Mouse (Mus musculus) kidney, postnatal 4 days (tissue): Measurements from ENCODE around the gene Man2b1.

Experiments
- DNase-seq, 2 experiments: peaks; one replicate each; pipeline ENCODE4 v3.0.0; 2021; ENCODE audit warnings: mixed read lengths in 2 of 2

Man2b1 gene

DNA sequence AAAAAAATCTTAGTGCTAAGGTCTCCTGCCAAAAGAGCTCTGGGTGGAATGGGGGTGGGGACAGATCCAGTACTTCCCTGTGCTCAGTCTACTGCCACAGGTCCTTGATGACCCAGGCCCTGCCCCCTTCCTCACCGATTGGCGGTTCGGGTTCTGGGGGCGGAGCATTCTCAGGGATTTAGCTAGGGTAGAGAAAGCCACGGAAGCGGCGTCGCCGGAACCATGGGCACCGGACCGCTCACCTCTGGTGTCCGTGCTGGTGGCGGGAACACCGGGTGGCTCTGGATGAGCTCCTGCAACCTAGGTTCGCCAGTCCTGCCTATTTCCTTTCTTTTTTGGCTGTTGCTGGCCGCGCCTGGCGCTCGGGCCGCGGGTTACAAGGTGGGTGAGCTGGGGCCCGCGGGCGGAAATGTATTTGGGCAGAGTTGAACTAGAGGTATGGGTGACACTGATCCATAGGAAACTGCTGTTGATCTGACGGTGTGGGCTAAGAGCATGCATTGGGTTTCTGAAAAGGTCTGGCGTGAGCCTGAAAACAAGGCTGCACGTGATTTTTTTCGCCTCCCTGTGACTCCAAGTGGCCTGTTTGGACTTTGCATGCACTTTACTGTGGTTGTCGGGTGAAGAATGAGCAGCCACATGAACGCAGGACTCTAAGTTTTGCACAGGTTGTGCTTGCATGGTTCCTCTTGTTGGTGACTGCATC is at the start of gene Man2b1:
Gene Man2b1 (plus strand): TSS at position 163 of the 706 bp plus-strand sequence.
- DNase-seq: peak; percentile 89 to 93

- peak in 1 of 2 experiments; percentile 14 for DNase-seq
Observed at GRCm38 (mm10) chr8:85033867-85034266, 49.2 kb upstream of the Man2b1 start.

DNA sequence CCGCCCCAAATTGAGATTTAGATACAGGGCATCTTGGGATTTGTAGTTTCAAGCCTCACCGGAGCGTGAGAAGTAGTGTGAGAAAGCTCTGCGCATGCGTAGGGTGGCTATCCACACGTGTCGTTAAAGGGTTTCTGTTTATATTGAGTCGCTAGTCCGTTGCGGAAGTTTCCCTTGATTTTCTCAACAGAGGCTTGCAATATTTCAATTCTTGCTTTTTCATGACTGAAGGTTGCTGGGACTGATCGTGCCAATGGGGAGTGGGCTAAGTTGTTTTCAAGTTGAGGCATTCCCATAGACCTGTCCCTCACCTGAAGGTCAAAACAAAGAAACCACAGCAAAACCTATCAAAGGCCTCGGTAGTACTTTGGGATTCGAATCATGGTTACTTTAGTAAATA is 48.3 kb upstream of the Man2b1 start:
- peak; percentile 84 to 90 for DNase-seq

DNA sequence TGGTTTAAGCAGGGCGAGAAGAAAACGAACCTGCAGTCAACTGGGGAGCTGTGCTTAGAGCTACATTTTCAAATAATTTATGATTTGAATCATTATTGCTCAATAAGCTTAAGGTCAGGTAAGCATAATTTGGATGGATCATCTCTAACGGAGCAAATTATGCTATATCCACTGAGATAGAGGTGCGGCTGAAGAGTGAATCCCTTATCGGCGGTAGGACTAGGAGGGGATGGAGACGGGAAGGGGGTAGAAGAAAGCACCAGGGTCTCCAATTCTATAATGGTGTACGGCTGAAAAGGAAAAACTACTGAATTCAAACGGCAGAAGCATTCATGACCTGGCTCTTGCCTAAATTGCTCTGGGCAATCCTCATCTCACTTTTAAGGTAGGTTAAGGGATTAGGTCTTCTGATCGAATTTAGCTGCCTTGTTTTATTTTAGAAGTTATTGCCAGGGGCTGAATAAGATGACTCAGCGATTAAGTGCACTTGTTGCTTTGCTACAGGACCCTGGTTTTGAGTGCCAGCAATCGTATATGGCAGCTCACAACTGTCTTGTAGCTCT is 47.8 kb upstream of the Man2b1 start:
- DNase-seq: no peak

DNA sequence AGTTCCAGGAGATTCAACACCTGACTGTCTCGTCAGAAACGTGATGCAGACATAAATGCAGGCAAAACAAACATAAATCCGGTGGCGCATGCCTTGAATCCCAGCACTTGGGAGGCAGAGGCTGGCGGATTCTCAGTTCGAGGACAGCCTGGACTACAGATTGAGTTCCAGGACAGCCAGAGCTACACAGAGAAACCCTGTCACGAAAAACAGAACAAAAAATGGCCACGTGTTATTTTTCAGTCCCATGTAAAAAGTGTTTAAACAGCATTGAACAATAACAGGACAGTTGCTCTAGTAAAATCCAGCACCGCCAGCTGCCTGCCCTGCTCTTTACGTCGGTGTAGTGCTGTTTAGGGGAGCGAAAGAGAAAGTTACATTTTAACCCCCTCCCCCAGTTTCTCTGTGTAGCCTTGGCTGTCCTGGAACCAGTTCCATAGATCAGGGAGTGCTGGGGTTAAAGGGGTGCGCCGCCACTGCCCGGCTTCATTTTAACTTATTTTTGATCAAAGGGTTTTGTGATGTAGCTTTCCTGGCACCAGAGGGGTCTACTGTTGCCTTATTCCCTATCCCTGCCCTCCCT is 47.3 kb upstream of the Man2b1 start:
- DNase-seq: peak; percentile 44 to 61

DNA sequence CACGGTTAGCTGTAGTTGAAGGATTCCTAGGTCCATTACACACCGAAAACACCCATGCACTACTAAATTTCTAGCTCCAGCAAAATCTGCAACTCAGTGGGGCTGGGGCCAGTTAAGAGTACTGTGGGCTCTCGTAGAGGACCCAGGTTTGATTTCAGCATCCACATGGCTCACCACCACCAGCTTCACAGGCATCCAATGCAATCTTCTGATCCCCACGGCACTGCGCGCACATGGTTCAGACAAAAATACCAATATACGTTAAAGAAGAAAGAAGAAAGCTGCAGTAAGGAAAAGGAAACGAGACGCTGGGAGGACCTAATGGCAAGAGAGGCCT is 46.7 kb upstream of the Man2b1 start:
- no peak for DNase-seq

DNA sequence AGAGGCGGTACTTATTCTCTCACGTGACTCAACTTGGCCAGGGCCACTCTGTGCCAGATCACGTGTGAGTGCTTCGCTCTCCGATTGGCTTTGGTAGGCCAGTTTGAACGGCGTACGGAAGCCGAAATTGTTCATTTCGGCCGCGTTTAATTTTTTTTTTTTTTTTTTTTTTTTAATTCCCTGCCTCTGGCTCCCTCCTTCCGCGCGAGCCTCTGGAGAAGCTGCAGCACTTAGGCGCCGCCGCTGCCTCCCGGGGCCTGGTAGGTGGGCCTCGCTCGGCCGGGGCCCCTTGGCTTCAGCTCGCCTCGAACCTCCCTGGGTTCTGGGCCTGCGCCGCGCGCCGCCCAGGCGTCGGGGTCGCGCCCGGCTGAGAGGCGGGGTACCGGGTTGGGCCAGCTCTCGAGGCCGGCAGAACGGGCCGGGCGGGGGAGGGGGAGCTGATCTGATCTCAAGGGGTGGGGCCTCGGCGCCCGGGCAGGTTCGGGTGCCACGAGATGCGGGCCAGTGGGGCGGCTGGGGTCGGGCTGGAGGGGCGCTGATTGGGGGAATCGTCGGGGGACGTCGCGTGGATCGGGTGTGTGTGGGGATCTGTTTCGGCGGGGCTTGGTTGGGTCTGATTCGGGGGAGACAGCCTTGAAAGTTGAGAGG is 46.2 kb upstream of the Man2b1 start, which contains the start of gene Tnpo2:
Gene Tnpo2 (plus strand): TSS at position 198 of the 648 bp plus-strand sequence.
- peak; percentile 90 to 95 for DNase-seq

DNA sequence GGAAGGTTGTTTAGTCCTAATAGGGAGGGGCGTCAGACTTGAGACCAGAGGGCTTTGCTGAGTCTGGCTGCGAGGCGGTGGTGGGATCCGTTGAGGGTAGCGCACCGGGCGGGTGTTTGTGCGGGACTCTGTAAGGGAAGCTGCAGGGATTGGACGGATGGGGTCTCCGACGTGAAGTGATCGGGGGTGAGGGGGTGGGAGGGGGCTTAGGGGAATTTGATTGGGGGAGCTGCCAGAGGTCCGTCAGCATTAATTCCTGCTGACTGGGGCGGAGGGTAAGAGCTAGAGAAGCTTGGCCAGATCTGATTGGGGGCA is 45.7 kb upstream of the Man2b1 start:
- DNase-seq: no peak

DNA sequence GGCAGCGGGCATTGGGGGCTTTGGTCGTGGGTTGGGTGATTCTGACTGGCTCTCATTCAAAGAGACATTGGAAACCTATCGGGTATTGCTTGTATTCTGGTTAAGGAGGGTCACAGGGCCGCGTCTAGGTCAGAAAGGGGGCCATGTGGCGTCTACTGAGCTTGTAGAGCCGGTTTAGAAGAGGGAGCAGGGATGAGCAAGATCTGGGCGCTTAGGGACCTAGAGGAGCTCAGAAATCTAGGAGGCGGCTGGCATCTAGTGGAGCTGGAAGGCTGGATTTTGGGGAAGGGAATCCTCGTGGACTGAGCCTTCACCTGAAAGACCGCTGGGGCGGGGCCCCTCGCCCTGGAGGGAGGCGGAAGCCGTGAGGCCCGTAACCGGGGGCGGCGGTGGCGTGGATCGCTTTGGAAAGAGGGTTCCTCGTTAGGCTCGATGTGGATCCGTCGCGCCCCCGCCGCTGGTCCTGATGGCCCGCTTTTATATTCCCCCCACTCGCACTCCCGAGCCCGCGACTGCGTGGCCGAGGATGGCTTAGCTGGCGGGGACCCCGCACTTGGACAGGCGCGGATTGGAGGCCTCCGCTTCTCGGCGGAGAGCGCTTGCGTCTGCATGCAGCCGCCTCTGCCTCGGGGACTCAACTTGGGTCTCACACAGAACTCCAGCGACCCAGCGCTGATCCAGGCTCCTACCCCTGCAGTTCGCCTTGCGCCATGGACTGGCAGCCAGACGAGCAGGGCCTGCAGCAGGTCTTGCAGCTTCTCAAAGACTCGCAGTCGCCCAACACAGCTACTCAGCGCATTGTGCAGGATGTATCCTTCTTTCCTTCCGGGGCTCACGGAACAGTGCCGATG is 45.2 kb upstream of the Man2b1 start:
- peak; percentile 52 to 70 for DNase-seq

DNA sequence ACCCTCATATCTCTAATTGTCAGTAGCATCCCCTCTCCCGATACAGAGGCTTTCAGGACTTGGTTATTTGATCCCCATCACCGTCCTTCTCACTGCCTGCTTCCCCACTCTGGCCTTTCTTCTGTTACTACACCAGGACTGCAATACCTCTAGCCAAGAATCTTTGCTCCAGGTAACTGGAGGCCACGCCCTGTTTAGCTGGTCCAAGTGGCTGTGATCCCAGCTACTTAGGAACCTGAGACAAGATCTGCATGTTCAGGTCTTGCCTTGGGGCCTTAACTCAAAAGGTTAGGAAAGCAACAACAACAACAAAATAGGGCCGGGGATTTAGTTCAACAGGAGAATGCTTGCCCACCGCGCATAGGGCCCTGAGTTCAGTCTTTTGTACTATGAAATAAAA is 39.5 kb upstream of the Man2b1 start:
- no peak for DNase-seq

DNA sequence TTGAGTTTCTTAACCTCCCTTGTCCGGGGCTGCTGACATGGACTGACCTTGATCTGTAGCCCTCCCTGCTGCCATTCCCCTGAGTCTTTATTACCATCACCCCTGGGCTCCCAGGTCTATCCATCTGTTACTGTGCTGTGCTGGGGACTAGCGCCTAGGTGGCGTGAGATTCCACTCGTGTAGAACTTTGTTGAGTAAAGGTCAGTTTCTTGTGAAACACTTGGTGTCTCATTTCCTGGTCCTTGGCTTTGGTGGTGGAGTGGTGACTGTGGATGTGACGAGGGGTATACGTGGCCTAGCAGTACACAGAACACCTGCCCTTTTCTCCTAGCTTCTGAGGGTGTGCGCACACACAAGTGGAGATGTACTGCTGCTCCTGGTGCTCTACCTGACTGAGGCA is 25.7 kb upstream of the Man2b1 start:
- no peak for DNase-seq

DNA sequence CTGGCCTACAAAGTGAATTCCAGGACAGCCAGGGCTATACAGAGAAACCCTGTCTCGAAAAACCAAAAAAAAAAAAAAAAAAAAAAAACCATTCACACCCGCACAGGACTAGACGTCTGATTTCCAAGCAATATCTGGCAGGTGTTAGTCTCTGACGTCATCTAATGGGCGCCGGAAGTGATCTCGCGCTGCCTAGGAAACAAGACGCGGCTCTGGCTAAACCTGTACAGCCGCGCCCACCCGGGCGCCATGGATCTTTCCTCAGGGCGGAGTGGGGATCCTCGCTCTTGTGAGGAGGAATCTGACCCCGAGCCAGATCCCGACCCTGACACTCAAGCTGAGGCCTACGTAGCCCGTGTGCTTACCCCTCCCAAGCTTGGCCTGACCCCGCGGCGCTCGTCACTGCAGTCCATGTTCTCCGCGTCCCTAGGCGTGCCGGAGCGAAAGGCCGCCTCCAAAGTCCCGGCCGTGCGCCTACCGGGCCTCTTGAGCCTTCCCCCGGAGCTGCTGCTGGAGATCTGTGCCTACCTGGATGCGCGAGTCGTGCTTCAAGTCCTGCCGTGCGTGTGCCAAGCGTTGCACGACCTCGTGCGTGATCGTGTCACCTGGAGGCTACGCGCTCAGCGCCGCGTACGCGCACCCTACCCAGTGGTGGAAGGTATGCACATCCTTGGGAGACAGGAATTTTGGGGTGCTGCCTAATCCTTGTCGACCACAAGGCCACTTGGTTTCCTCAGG is 23.0 kb upstream of the Man2b1 start, which contains the start of gene Fbxw9:
Gene Fbxw9 (plus strand): TSS at position 177 of the 738 bp plus-strand sequence.
- DNase-seq: peak; percentile 93 to 94

GRCm38 (mm10) chr8:85062603-85063002 is 20.5 kb upstream of the Man2b1 start:
- no peak for DNase-seq

GRCm38 (mm10) chr8:85065213-85065612 is 17.9 kb upstream of the Man2b1 start:
- peak; percentile 66 to 75 for DNase-seq

DNA sequence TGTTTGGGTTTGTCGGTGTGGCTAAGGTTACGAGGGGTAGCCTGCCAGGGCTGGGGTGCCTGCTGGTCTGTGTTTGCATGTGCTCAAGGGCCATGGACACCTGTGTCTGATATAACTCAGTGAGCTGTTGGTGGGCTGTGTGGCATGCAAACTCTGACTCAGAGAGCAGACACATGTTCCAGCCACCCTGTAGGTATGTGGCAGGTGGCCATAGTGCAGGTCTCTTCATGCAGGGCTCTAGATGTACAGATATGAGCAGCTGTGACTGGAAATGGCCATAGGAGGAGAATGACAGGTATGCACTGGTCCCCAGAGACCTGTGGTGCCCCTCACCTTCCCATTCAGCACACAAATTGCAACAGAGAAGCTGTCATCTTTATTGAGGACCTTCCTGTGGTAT is 15.9 kb upstream of the Man2b1 start:
- no peak for DNase-seq

DNA sequence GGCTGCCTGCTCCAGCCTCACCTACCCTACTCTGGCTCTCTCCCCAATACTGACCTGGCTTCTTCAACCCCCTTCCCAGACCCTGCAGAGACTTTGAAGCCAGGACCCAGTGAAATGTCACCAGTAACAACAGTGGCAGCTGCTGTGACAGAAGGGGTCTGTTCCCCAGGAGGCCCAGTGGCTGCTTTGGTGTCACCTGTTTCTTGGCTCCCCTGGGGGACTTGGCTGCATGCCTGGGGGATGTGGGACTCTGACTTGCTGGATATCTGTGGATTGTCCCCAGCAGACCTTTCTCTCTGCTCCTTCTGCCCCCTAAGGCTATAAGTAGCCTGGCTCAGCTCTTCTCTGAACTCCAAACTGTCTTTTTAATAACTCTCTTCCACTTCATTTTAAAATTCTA is 15.1 kb upstream of the Man2b1 start, which contains the start of gene Gm5741:
Gene Gm5741 (minus strand): TSS at position 1 of the 400 bp plus-strand sequence.
- DNase-seq: no peak

DNA sequence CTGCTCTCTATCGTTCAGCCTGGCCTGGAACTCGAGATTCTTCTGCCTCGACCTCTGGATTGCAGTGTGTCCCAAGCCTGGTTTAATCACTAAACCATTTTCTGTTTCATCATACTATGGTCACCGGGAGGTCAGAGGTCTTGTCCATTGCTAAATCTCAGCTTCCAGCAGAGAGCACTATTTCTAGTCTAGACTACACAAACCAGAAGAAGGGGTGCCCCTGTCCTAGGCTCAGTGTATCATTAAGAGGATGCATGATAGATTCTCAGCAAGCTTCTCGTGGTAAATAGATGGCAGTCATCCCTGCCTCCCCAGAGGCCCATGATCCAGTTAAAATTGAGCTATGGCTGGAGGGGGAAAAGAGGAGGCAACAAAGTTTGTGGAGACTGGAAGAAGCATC is 12.0 kb upstream of the Man2b1 start:
- DNase-seq: peak in 1 of 2 experiments; percentile 32

GRCm38 (mm10) chr8:85071514-85072281 is 11.4 kb upstream of the Man2b1 start, which contains the start of gene Dhps:
Gene Dhps (plus strand): TSS chr8:85071757.
- DNase-seq: peak; percentile 92 to 95

GRCm38 (mm10) chr8:85072364-85072929 is 10.6 kb upstream of the Man2b1 start:
- peak in 1 of 2 experiments; percentile 34 for DNase-seq

GRCm38 (mm10) chr8:85073041-85073612 is 9.9 kb upstream of the Man2b1 start:
- no peak for DNase-seq
